Mouse (Mus musculus): ENCODE measurements around the gene Sgcd. TPM values are rescaled to one million over a fixed set of nuclear protein-coding genes. Genes with fewer than 3 reads are reported as not detected.

The Sgcd gene
- polyA plus RNA-seq, 1 experiment from 2014 or later = 4.4 TPM

- no peak overlapping the region for H3K9ac ChIP-seq (ENCODE audit: low read length)
- no peak overlapping the region for H3K4me2 ChIP-seq (ENCODE audit: low read depth, low read length)
- no peaks in the 10 kb centered on the region for H3K27me3 ChIP-seq (ENCODE audit: control insufficient read depth, insufficient read depth, low read length)
- 73% methylated on average over 5 of the region's 5 CpGs for WGBS
- no peaks in the 10 kb centered on the region for H3K9me3 ChIP-seq (replicated peaks; ENCODE audit: control insufficient read depth, low read length)
- H3K36me3 ChIP-seq (ENCODE audit: control insufficient read depth, insufficient read depth, low read length) = no peaks in the 10 kb centered on the region
- no peak overlapping the region for H3K4me3 ChIP-seq (replicated peaks; ENCODE audit: low read length)
- no peak for ATAC-seq (ENCODE audit: insufficient read depth, low FRiP score)
- no peak overlapping the region for H3K27ac ChIP-seq (ENCODE audit: low read length)
- no peaks in the 10 kb centered on the region for H3K4me1 ChIP-seq (ENCODE audit: control insufficient read depth, insufficient read depth, low read length)
Measured at GRCm38 (mm10) chr11:46912656-46913237, 1076.0 kb downstream of the Sgcd start.

- H3K4me2 ChIP-seq (ENCODE audit: low read depth, low read length) = no peak overlapping the region
- H3K4me3 ChIP-seq (replicated peaks; ENCODE audit: low read length) = no peak overlapping the region
- 91% methylated on average over 1 of the region's 1 CpGs for WGBS
- H3K27ac ChIP-seq (ENCODE audit: low read length) = no peak overlapping the region
- H3K4me1 ChIP-seq (ENCODE audit: control insufficient read depth, insufficient read depth, low read length) = no peaks in the 10 kb centered on the region
- H3K9me3 ChIP-seq (replicated peaks; ENCODE audit: control insufficient read depth, low read length) = no peaks in the 10 kb centered on the region
- H3K36me3 ChIP-seq (ENCODE audit: control insufficient read depth, insufficient read depth, low read length) = no peaks in the 10 kb centered on the region
- no peaks in the 10 kb centered on the region for H3K27me3 ChIP-seq (ENCODE audit: control insufficient read depth, insufficient read depth, low read length)
- no peak for ATAC-seq (ENCODE audit: insufficient read depth, low FRiP score)
- H3K9ac ChIP-seq (ENCODE audit: low read length) = no peak overlapping the region
Measured at GRCm38 (mm10) chr11:46904281-46904680, 1084.5 kb downstream of the Sgcd start.

- Histone ChIP-seq H3K9ac (ENCODE audit: low read length) (no peak overlapping the region), H3K4me2 (ENCODE audit: low read depth, low read length) (no peak overlapping the region), H3K4me1 (ENCODE audit: control insufficient read depth, insufficient read depth, low read length) (no peaks in the 10 kb centered on the region), H3K27ac (ENCODE audit: low read length) (no peak overlapping the region), H3K4me3 (replicated peaks; ENCODE audit: low read length) (no peak overlapping the region), H3K9me3 (replicated peaks; ENCODE audit: control insufficient read depth, low read length) (no peaks in the 10 kb centered on the region), H3K27me3 (ENCODE audit: control insufficient read depth, insufficient read depth, low read length) (no peaks in the 10 kb centered on the region), H3K36me3 (ENCODE audit: control insufficient read depth, insufficient read depth, low read length) (no peaks in the 10 kb centered on the region)
- ATAC-seq (ENCODE audit: insufficient read depth, low FRiP score) = no peak
- WGBS = 69% methylated on average over 3 of the region's 3 CpGs
Measured at GRCm38 (mm10) chr11:46889093-46889492, 1099.7 kb downstream of the Sgcd start.

- no peak for ATAC-seq (ENCODE audit: insufficient read depth, low FRiP score)
- Histone ChIP-seq H3K27ac (ENCODE audit: low read length) (no peak overlapping the region), H3K27me3 (ENCODE audit: control insufficient read depth, insufficient read depth, low read length) (no peaks in the 10 kb centered on the region), H3K4me1 (ENCODE audit: control insufficient read depth, insufficient read depth, low read length) (no peaks in the 10 kb centered on the region), H3K36me3 (ENCODE audit: control insufficient read depth, insufficient read depth, low read length) (no peaks in the 10 kb centered on the region), H3K9me3 (replicated peaks; ENCODE audit: control insufficient read depth, low read length) (no peaks in the 10 kb centered on the region), H3K9ac (ENCODE audit: low read length) (no peak overlapping the region), H3K4me2 (ENCODE audit: low read depth, low read length) (no peak overlapping the region), H3K4me3 (replicated peaks; ENCODE audit: low read length) (no peak overlapping the region)
- 81% methylated on average over 2 of the region's 2 CpGs for WGBS
Measured at GRCm38 (mm10) chr11:46882456-46882855, 1106.3 kb downstream of the Sgcd start.

GRCm38 (mm10) chr11:46875774-46876173 lies 1113.0 kb downstream of the Sgcd start:
- H3K4me1 ChIP-seq (ENCODE audit: control insufficient read depth, insufficient read depth, low read length) = no peaks in the 10 kb centered on the region
- H3K4me3 ChIP-seq (replicated peaks; ENCODE audit: low read length) = no peak overlapping the region
- H3K9me3 ChIP-seq (replicated peaks; ENCODE audit: control insufficient read depth, low read length) = no peaks in the 10 kb centered on the region
- no peak overlapping the region for H3K27ac ChIP-seq (ENCODE audit: low read length)
- no peaks in the 10 kb centered on the region for H3K27me3 ChIP-seq (ENCODE audit: control insufficient read depth, insufficient read depth, low read length)
- WGBS = 74% methylated on average over 1 of the region's 1 CpGs
- H3K4me2 ChIP-seq (ENCODE audit: low read depth, low read length) = no peak overlapping the region
- no peaks in the 10 kb centered on the region for H3K36me3 ChIP-seq (ENCODE audit: control insufficient read depth, insufficient read depth, low read length)
- no peak overlapping the region for H3K9ac ChIP-seq (ENCODE audit: low read length)
- ATAC-seq (ENCODE audit: insufficient read depth, low FRiP score) = no peak

- WGBS = 76% methylated on average over 7 of the region's 7 CpGs
- Histone ChIP-seq H3K4me1 (ENCODE audit: control insufficient read depth, insufficient read depth, low read length) (no peaks in the 10 kb centered on the region), H3K36me3 (ENCODE audit: control insufficient read depth, insufficient read depth, low read length) (no peaks in the 10 kb centered on the region), H3K4me3 (replicated peaks; ENCODE audit: low read length) (no peak overlapping the region), H3K27ac (ENCODE audit: low read length) (no peak overlapping the region), H3K9me3 (replicated peaks; ENCODE audit: control insufficient read depth, low read length) (no peaks in the 10 kb centered on the region), H3K9ac (ENCODE audit: low read length) (no peak overlapping the region), H3K27me3 (ENCODE audit: control insufficient read depth, insufficient read depth, low read length) (no peaks in the 10 kb centered on the region), H3K4me2 (ENCODE audit: low read depth, low read length) (no peak overlapping the region)
- ATAC-seq (ENCODE audit: insufficient read depth, low FRiP score) = no peak
Measured at GRCm38 (mm10) chr11:46868594-46868993, 1120.2 kb downstream of the Sgcd start.

GRCm38 (mm10) chr11:46864809-46865208 lies 1124.0 kb downstream of the Sgcd start:
- no peak for ATAC-seq (ENCODE audit: insufficient read depth, low FRiP score)
- WGBS = 76% methylated on average over 1 of the region's 1 CpGs

GRCm38 (mm10) chr11:46848221-46848971 lies 1140.4 kb downstream of the Sgcd start:
- Histone ChIP-seq H3K4me3 (replicated peaks; ENCODE audit: low read length) (no peak overlapping the region), H3K27me3 (ENCODE audit: control insufficient read depth, insufficient read depth, low read length) (no peaks in the 10 kb centered on the region), H3K9ac (ENCODE audit: low read length) (no peak overlapping the region), H3K27ac (ENCODE audit: low read length) (no peak overlapping the region), H3K4me2 (ENCODE audit: low read depth, low read length) (no peak overlapping the region), H3K4me1 (ENCODE audit: control insufficient read depth, insufficient read depth, low read length) (no peaks in the 10 kb centered on the region), H3K9me3 (replicated peaks; ENCODE audit: control insufficient read depth, low read length) (no peaks in the 10 kb centered on the region), H3K36me3 (ENCODE audit: control insufficient read depth, insufficient read depth, low read length) (no peaks in the 10 kb centered on the region)
- ATAC-seq (ENCODE audit: insufficient read depth, low FRiP score) = peak; percentile 74; the same call in 1 of the 2 replicates
- WGBS = 31% methylated on average over 8 of the region's 8 CpGs

More at GRCm38 (mm10) chr11:46864809-46865208, 1124.0 kb downstream of the Sgcd start:
- H3K4me3 ChIP-seq (replicated peaks; ENCODE audit: low read length) = no peak overlapping the region
- H3K4me1 ChIP-seq (ENCODE audit: control insufficient read depth, insufficient read depth, low read length) = no peaks in the 10 kb centered on the region
- no peaks in the 10 kb centered on the region for H3K27me3 ChIP-seq (ENCODE audit: control insufficient read depth, insufficient read depth, low read length)
- H3K9me3 ChIP-seq (replicated peaks; ENCODE audit: control insufficient read depth, low read length) = no peaks in the 10 kb centered on the region
- H3K4me2 ChIP-seq (ENCODE audit: low read depth, low read length) = no peak overlapping the region
- H3K36me3 ChIP-seq (ENCODE audit: control insufficient read depth, insufficient read depth, low read length) = no peaks in the 10 kb centered on the region
- H3K27ac ChIP-seq (ENCODE audit: low read length) = no peak overlapping the region
- H3K9ac ChIP-seq (ENCODE audit: low read length) = no peak overlapping the region

GRCm38 (mm10) chr11:46847827-46848220 lies 1140.9 kb downstream of the Sgcd start:
- H3K36me3 ChIP-seq (ENCODE audit: control insufficient read depth, insufficient read depth, low read length) = no peaks in the 10 kb centered on the region
- no peaks in the 10 kb centered on the region for H3K4me1 ChIP-seq (ENCODE audit: control insufficient read depth, insufficient read depth, low read length)
- no peak for ATAC-seq (ENCODE audit: insufficient read depth, low FRiP score)
- 54% methylated on average over 3 of the region's 3 CpGs for WGBS
- no peaks in the 10 kb centered on the region for H3K9me3 ChIP-seq (replicated peaks; ENCODE audit: control insufficient read depth, low read length)
- no peak overlapping the region for H3K9ac ChIP-seq (ENCODE audit: low read length)
- no peak overlapping the region for H3K4me3 ChIP-seq (replicated peaks; ENCODE audit: low read length)
- no peak overlapping the region for H3K4me2 ChIP-seq (ENCODE audit: low read depth, low read length)
- H3K27ac ChIP-seq (ENCODE audit: low read length) = no peak overlapping the region
- H3K27me3 ChIP-seq (ENCODE audit: control insufficient read depth, insufficient read depth, low read length) = no peaks in the 10 kb centered on the region

Data from stomach, embryonic 16.5 days (tissue).